Mouse (Mus musculus) heart, embryonic 12.5 days (tissue): ENCODE data around the gene Chchd3. TPM values are rescaled to one million over a fixed set of nuclear protein-coding genes. Genes with fewer than 3 reads are reported as not detected.
A peak's percentile ranks its signal among the peaks of the same experiment; 100 is the strongest.

Experiments used
- ATAC-seq: fragments of 200-750 bp; cut with Nextera tagmentation; 2 replicates; pipeline ENCODE4 v1.8.0; 2017; ENCODE audit warnings: moderate TSS enrichment, moderate library complexity; ENCODE audit not compliant: insufficient number of reproducible peaks, low FRiP score
- H3K27ac ChIP-seq: fragments of 300-500 bp; sonication (generic); 2 replicates; pipeline ENCODE4 v1.5.1; 2016; ENCODE audit warnings: mild to moderate bottlenecking, moderate library complexity; ENCODE audit not compliant: poor library complexity, severe bottlenecking
- H3K27me3 ChIP-seq: fragments of 300-500 bp; sonication (generic); replicated peaks from 2 replicates; pipeline ENCODE4 v1.6.1; 2016; ENCODE audit warnings: mild to moderate bottlenecking, moderate library complexity
- H3K36me3 ChIP-seq: fragments of 300-500 bp; sonication (generic); 2 replicates; pipeline ENCODE4 v1.6.1; 2016; ENCODE audit warnings: mild to moderate bottlenecking, moderate library complexity
- H3K4me1 ChIP-seq: fragments of 300-500 bp; sonication (generic); replicated peaks from 2 replicates; pipeline ENCODE4 v1.6.1; 2016; ENCODE audit warnings: mild to moderate bottlenecking
- H3K4me2 ChIP-seq: fragments of 300-500 bp; sonication (generic); 2 replicates; pipeline ENCODE4 v1.6.1; 2016; ENCODE audit warnings: mild to moderate bottlenecking, moderate library complexity
- H3K4me3 ChIP-seq: fragments of 300-500 bp; sonication (generic); 2 replicates; pipeline ENCODE4 v1.5.1; 2016; ENCODE audit warnings: mild to moderate bottlenecking
- H3K9ac ChIP-seq: fragments of 300-500 bp; sonication (generic); 2 replicates; pipeline ENCODE4 v1.6.1; 2016; ENCODE audit warnings: mild to moderate bottlenecking, moderate library complexity
- H3K9me3 ChIP-seq: fragments of 300-500 bp; sonication (generic); replicated peaks from 2 replicates; pipeline ENCODE4 v1.6.1; 2016; ENCODE audit warnings: mild to moderate bottlenecking, moderate library complexity
- WGBS: fragments of 180-500 bp; shearing (Covaris S2); methylation state at CpG from one replicate; pipeline ENCODE4 v1.1.7; 2016; 5-methylcytosine and 5-hydroxymethylcytosine counted together
- polyA plus RNA-seq: library from polyadenylated mRNA; unstranded; fragments of >200 nt; fragmentation: Nextera tagmentation; extraction: Ambion mirVana; gene quantifications from 2 replicates; pipeline ENCODE4 v1.2.1, GENCODE M21; 2016

Chchd3 gene
- polyA plus RNA-seq, 1 experiment from 2014 or later: 173 TPM

DNA sequence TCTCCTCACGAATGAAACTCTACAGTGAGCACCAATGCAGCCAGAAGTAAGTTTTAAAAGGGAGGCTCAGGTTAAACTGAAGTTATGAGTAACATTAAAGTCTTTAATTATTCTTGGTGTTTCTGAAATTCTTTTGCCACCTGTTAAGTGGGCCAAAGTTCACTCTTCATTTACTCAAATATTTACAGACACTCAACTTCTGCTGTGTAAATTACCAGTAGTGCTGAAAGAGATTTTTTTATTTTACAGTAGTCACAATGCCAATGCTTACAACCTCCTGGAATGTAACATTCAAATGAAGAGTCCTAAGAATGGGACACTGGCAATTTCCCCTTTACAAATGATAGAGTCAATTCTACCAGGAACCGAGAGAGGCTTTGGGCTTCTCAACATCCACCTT is 187.3 kb downstream of the Chchd3 start:
- Histone ChIP-seq H3K4me2 (no peak overlapping the region), H3K9me3 (no peaks in the 10 kb centered on the region), H3K27ac (no peak overlapping the region), H3K36me3 (peaks cover 12% of the 10 kb centered on the region), H3K4me3 (no peak overlapping the region), H3K9ac (no peak overlapping the region), H3K4me1 (0 out of 2 replicates have a peak, but pooled peaks cover 3% of the 10 kb centered on the region), H3K27me3 (no peaks in the 10 kb centered on the region)
- no peak for ATAC-seq
- WGBS: 93% methylated on average over 2 of the region's 2 CpGs

DNA sequence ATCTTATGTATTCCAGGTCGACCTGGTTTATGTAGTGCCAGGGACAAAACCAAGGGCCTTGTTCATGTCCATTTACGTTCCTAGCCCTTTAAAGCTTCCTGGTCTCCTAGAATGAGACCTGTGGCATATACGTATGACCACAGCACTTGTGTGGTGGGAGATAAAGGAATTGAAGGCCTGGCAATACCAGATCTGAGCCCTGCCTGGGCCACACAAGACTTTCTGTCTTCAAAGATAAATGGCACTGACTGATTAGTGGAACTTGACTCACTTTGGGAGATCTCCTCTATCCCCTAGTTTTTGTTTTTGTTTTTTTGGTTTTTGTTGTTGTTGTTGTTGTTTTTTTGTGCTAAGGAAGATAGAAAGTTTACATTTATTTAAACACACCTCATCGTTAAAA is 209.1 kb downstream of the Chchd3 start:
- ATAC-seq: peak; percentile 76; the same call in 1 of the 2 replicates
- Histone ChIP-seq H3K4me3 (no peak overlapping the region), H3K27me3 (no peaks in the 10 kb centered on the region), H3K4me1 (no peaks in the 10 kb centered on the region), H3K4me2 (no peak overlapping the region), H3K36me3 (no peaks in the 10 kb centered on the region), H3K9ac (no peak overlapping the region), H3K27ac (no peak overlapping the region), H3K9me3 (no peaks in the 10 kb centered on the region)
- 68% methylated on average over 4 of the region's 4 CpGs for WGBS

DNA sequence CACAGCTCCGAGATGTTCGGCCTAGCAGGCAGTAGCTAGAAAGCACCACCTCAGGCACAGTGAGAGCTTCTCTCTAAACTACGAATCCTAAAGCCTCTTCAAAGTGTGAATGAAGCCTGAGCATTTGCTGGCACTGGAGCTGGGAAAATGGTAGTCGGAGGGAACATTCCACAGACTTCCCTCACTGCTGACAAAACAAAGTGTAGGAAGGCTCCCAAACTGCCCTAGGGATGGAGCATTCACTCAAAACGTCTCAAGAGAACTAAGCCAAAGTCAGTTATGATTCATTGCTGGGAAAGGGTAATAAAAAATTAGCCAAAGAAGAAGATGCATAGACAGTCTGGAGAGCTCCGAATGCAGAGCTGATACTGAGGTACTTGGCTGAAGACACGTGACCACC is 211.1 kb downstream of the Chchd3 start:
- Histone ChIP-seq H3K27me3 (no peaks in the 10 kb centered on the region), H3K27ac (no peak overlapping the region), H3K9me3 (no peaks in the 10 kb centered on the region), H3K4me2 (no peak overlapping the region), H3K36me3 (no peaks in the 10 kb centered on the region), H3K9ac (no peak overlapping the region), H3K4me3 (no peak overlapping the region), H3K4me1 (peaks cover 7% of the 10 kb centered on the region; the same call in 1 of the 2 replicates)
- no peak for ATAC-seq
- 84% methylated on average over 7 of the region's 7 CpGs for WGBS

DNA sequence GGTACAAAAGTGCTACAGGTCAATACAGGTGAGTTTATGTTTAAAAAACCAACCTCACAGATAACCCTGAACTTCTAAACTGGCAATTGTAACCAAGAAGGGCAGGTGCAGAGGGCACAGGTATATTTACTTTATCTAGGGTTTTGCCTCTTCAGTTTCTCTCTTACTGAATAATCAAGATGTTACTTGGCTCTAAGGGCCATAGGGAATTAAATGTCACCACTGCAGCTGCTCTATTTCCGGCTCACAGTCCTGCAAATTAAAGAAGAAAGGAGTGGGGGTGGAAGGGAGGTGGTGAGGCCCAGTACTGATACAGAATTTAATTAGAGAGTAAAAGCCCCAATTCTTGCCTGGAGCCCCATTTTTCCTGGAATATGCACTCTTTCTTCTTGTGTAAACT is 214.6 kb downstream of the Chchd3 start:
- Histone ChIP-seq H3K4me3 (no peak overlapping the region), H3K4me2 (no peak overlapping the region), H3K27me3 (no peaks in the 10 kb centered on the region), H3K36me3 (no peaks in the 10 kb centered on the region), H3K9me3 (no peaks in the 10 kb centered on the region), H3K9ac (no peak overlapping the region), H3K4me1 (peaks cover 7% of the 10 kb centered on the region; the same call in 1 of the 2 replicates), H3K27ac (no peak overlapping the region)
- no peak for ATAC-seq
- WGBS: 51% methylated on average over 1 of the region's 1 CpGs

DNA sequence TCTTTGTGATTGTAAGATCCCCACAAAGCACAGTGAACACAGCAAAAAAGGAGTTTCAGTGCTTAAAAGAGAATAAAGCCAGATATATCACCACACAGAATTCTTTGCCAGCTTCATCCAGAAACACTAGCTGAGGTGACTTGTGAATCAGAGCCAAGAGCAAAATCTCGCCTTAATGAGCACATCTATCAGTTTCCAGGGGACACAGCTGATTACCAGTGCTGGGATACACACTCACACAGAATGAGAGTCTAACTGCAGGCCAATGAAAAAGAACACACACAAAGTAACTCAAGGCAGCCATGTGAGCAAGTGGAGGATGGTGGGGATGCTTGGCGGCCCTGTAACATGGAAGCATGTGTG is 222.1 kb downstream of the Chchd3 start:
- ATAC-seq: no peak
- Histone ChIP-seq H3K4me1 (peaks cover 13% of the 10 kb centered on the region; the same call in 1 of the 2 replicates), H3K9me3 (0 out of 2 replicates have a peak, but pooled peaks cover 3% of the 10 kb centered on the region), H3K9ac (no peak overlapping the region), H3K27ac (no peak overlapping the region), H3K27me3 (no peaks in the 10 kb centered on the region), H3K36me3 (peaks cover 14% of the 10 kb centered on the region), H3K4me3 (no peak overlapping the region), H3K4me2 (no peak overlapping the region)
- WGBS: 80% methylated on average over 2 of the region's 2 CpGs

DNA sequence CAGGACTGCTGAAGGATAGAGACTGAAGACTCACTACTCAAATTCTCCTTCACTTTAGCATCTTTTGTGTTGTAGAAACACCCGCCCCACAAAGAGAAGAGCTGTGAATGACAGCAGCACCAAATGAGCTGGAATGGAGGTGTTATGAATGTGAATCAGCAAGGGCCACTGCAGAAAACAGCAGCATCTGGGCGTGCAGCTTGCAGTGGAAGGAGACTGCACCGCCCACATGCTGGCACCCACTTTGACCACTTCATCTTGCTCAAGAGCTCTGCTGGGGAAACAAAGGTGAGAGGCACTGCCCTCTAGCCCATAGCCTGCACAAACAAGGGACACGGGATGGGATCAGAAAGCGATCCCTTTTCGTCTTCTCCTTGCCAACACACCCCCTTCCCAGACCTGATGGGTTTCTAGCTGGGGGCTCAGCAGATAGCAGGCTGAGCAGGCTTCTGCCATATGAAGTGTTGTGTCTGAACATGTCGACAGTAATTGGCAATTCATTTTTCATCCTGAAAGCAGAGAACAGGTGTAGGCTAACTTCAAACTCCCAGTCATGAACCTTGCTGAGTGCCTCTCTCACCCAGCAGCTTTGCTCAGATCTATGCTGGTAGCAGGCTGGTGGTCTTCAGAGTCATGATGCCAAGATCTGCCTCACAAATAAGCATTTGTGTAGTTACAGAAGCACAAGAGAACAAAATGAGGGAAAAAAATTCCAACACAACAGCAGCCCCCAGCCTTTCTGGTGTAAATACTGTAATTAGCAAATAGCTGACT is 222.7 kb downstream of the Chchd3 start:
- peaks cover 14% of the 10 kb centered on the region for H3K36me3 ChIP-seq
- 65% methylated on average over 7 of the region's 7 CpGs for WGBS

DNA sequence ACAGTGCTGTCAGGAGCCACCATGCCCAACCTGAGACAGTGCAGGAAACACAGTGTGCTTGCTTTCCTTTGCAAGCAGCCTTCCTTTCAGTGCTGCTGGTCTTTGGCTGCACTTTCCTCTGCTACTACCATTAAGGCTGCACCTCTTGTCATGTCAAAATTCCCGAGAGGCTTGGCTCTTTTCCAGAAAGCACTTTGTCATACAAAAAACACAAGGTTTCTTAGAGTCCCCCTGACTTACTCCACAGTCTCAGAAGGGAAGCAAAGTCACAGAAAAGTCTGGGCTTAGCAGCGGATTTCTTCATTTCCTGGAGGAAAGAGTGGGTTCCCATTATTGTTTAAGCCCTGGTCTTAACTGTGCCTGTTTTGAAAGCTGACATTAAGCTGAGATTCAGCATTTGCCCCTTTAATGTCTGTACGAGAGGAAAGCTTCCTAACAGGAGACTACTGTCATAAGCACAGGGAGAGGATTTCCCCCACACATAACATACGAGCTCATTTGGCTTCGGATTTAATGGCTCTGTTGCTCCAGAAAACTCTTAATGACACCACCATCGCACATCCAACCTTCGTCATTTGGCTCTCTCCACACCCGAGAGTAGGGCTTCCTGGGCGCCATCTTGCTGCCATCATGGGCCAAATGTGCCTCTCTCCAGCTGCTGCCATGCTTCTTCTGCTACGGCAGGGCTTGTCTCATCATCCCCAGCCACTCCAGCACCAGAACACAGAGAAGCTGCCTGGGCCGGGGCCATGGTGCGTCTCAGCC is 236.0 kb downstream of the Chchd3 start:
- Histone ChIP-seq H3K4me3 (no peak overlapping the region), H3K9me3 (no peaks in the 10 kb centered on the region), H3K4me1 (peaks cover 11% of the 10 kb centered on the region), H3K27me3 (no peaks in the 10 kb centered on the region), H3K36me3 (no peaks in the 10 kb centered on the region), H3K9ac (no peak overlapping the region), H3K4me2 (no peak overlapping the region), H3K27ac (peak overlapping the region; percentile 37; the same call in 1 of the 2 replicates)
- 72% methylated on average over 12 of the region's 12 CpGs for WGBS
- no peak for ATAC-seq

More for the DNA sequence above, 222.7 kb downstream of the Chchd3 start:
- Histone ChIP-seq H3K9me3 (0 out of 2 replicates have a peak, but pooled peaks cover 3% of the 10 kb centered on the region), H3K27me3 (no peaks in the 10 kb centered on the region), H3K4me2 (no peak overlapping the region), H3K27ac (no peak overlapping the region), H3K4me3 (no peak overlapping the region), H3K4me1 (peaks cover 13% of the 10 kb centered on the region; the same call in 1 of the 2 replicates), H3K9ac (no peak overlapping the region)
- no peak for ATAC-seq

DNA sequence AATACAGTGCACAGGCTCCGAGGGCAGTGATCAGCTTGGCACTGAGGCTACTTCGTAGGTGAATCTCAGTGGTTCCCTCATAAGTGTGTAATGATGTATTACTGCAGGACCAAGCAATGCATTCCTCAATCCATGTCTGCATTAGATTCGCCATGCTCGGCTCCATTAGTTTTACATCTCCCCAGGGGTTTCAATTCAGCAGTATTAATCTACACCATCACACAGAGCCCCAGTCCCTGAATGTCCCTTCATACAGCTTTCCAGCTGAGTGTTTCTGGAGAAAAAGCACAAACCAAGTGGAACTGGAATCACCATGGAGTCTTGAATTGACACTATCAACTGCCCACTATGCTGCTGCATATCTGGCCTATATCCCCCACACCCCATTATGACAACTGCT is 241.1 kb downstream of the Chchd3 start:
- peaks cover 5% of the 10 kb centered on the region for H3K4me1 ChIP-seq
- no peak for ATAC-seq
- 0 out of 2 replicates have a peak, but pooled peaks cover 5% of the 10 kb centered on the region for H3K36me3 ChIP-seq
- no peaks in the 10 kb centered on the region for H3K27me3 ChIP-seq
- H3K4me2 ChIP-seq: no peak overlapping the region
- H3K9me3 ChIP-seq: no peaks in the 10 kb centered on the region
- H3K4me3 ChIP-seq: no peak overlapping the region
- no peak overlapping the region for H3K9ac ChIP-seq
- WGBS: 93% methylated on average over 4 of the region's 4 CpGs
- no peak overlapping the region for H3K27ac ChIP-seq

DNA sequence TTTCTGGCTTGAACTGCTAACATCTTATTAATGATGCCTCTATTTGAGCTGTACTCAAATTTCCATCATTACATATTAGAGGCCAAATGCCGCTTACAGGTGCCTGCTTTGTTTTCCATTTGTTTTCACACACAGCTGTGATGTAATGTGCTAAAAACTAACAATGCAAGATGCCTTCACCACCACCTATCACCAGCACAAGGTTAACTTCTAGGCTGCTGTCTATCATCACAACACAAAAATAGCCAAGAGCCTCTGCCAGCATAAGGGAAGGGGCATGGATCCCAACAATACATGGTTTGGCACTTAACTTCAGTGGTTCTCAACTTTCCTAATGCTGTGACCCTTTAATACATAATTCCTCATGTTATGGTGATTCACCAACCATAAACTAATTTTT is 251.3 kb downstream of the Chchd3 start:
- H3K27me3 ChIP-seq: no peaks in the 10 kb centered on the region
- no peak for ATAC-seq
- H3K36me3 ChIP-seq: peaks cover 1% of the 10 kb centered on the region; the same call in 1 of the 2 replicates
- H3K9ac ChIP-seq: no peak overlapping the region
- H3K9me3 ChIP-seq: no peaks in the 10 kb centered on the region
- H3K4me2 ChIP-seq: no peak overlapping the region
- WGBS: 57% methylated on average over 1 of the region's 1 CpGs
- 0 out of 2 replicates have a peak overlapping the region, but pooled peaks have one; percentile 50 for H3K27ac ChIP-seq
- no peak overlapping the region for H3K4me3 ChIP-seq
- H3K4me1 ChIP-seq: peaks cover 35% of the 10 kb centered on the region

DNA sequence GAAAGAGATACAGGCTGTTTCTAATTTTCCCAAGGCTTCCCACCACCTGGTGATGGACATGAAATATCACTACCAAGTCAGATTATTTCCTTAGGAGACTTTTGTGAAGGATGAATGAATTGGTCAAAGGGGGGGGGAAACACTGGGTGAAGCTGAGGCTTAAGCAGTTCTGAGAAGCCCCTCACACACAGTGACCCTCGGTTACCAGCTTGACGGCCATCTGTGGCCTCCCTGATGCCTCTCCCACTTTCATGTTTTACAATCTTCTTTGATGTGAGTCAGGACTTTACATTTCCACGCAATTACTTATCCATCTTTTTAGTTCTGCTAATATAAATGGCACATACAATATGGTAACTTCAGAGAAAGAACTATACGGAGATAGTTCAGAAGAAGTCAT is 252.3 kb downstream of the Chchd3 start:
- Histone ChIP-seq H3K9me3 (no peaks in the 10 kb centered on the region), H3K27ac (no peak overlapping the region), H3K4me3 (no peak overlapping the region), H3K4me2 (no peak overlapping the region), H3K36me3 (peaks cover 8% of the 10 kb centered on the region; the same call in 1 of the 2 replicates), H3K4me1 (peaks cover 28% of the 10 kb centered on the region), H3K27me3 (no peaks in the 10 kb centered on the region), H3K9ac (no peak overlapping the region)
- ATAC-seq: no peak
- WGBS: 77% methylated on average over 4 of the region's 4 CpGs

DNA sequence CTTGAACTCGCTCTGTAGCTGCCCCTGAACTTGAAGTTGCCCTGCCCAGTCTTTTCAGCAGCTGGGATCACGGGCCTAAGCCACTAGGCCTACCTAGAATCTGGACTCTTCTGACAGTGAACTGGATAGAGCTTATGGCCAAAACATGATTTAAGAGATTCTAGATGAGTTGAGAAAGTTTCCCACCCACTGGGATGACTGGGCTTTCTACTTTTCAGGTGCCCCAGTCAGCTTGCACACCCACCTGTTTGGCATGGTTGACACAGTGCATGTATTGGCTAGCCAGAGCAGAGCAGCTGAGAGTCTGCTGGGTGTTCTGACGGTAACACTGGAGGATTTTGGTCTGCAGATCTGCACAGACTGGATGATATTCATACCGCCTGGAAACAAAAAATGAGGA is 256.4 kb downstream of the Chchd3 start:
- H3K4me3 ChIP-seq: no peak overlapping the region
- no peak overlapping the region for H3K4me2 ChIP-seq
- H3K27me3 ChIP-seq: no peaks in the 10 kb centered on the region
- WGBS: 91% methylated on average over 4 of the region's 4 CpGs
- ATAC-seq: no peak
- peaks cover 17% of the 10 kb centered on the region for H3K4me1 ChIP-seq
- H3K27ac ChIP-seq: no peak overlapping the region
- no peak overlapping the region for H3K9ac ChIP-seq
- no peaks in the 10 kb centered on the region for H3K9me3 ChIP-seq
- H3K36me3 ChIP-seq: peaks cover 20% of the 10 kb centered on the region
